Mouse (Mus musculus) CD4-positive, CD25-positive, alpha-beta regulatory T cell, adult 4 months (primary cell): Measurements from ENCODE around the gene Spata13. TPM values are rescaled to one million over a fixed set of nuclear protein-coding genes. Genes with fewer than 3 reads are reported as not detected.

Experiments
- ATAC-seq: one replicate; pipeline ENCODE4 v1.8.0; 2017
- polyA plus RNA-seq, 2 experiments: library from polyadenylated mRNA; unstranded; fragments of 100-300 nt; shearing (Covaris generic); gene quantifications; one replicate each; pipeline ENCODE4 v1.2.1; 2017

Spata13 gene
- polyA plus RNA-seq, 2 experiments from 2014 or later: 90.7 to 146 TPM

DNA sequence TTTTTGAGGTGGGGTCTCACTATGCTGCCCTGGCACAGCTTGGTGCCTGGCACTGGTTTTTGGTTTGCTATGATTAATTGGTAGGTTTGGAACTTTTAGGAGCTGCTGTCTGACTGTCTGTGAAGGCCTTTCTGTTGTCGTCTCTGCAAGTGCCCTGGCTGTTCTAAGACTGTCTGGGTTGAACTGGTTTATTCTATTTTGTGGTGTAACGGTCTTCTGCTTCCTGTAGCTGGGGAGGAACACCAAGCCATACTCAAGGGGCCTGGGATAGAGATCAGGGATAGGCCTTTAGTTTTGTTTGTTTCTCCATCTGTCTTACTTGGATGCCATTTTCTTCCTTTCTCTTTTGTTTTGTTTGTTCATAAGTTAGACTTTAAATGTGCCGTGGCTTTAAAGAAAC, 88.1 kb downstream of the Spata13 start:
- peak; percentile 23 for ATAC-seq

DNA sequence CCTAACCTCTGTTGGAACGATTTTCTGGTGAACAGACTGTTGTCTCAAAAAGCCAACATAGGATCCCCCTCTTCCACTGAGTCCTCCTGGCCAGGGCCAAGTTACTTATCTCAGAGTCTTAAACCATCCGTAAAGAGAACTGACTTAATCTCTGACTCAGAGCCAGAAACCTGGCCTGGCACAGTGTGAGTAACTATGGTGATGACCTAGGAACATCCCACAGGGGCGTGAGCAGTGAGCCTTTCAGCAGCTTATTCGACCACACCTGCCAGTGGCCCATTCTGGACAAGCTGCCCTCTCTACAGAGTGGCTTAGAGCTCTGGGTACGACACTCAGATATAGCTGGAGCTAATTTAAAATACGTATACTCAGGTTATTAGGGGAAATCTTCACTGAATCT, 92.3 kb downstream of the Spata13 start:
- ATAC-seq: peak; percentile 40

DNA sequence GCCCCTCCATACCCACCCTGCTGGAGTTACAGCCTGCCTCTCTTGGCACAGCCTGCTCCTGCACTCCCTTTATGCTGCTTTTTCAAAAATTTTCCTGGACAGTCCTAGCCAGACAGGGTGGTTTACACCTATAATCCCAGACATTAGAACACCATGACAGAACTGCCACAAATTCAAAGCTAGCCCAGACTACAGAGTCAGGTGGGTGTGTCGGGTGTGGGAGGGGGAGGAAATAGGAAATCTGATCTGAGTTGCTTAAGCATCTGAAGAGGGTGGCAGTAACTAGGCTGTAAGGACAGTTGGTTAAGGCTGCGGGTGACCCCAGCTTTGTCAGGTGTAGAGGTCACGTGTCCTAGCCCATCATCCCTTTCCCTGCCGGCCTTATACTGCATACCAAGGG, 93.3 kb downstream of the Spata13 start:
- peak; percentile 45 for ATAC-seq

DNA sequence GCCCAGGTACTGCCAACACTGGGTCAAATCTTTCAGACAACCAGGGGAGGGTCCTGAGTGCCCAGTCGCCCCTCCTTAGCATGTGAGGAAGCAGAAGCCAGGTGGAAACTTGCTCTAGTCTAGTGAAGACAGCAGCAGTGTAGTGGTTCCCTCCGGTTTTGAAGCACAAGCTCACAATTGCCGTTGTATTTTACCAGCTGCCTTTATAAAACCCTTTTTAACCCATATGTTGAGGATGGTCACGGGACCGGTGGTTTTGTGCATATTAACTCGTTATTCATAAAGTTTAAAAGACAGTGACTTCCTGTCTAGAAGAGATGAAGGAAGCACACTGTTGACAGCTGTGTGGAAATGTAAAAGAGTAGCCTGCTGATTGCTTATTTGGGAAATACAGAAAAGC, 98.3 kb downstream of the Spata13 start:
- peak; percentile 53 for ATAC-seq

DNA sequence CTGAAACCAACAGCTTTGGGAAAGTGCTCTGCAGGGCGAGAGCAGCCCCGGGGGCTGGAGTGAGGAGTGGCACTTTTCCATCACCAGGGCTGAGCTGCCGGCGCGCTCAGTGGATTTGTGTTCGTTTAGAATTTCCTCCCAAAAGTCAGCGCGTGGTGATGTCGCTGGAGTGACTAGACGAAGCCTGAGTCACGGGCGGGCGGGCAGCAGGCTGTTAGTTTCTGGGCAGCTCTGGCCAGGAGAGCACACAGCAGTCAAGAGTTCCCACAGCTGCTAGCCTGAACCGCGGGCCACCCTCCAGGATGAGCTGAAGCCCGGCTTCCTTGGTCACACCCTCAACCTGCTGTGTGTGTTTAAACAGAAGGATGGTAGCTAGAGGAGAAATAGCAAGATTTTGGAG, 99.0 kb downstream of the Spata13 start:
- no peak for ATAC-seq

DNA sequence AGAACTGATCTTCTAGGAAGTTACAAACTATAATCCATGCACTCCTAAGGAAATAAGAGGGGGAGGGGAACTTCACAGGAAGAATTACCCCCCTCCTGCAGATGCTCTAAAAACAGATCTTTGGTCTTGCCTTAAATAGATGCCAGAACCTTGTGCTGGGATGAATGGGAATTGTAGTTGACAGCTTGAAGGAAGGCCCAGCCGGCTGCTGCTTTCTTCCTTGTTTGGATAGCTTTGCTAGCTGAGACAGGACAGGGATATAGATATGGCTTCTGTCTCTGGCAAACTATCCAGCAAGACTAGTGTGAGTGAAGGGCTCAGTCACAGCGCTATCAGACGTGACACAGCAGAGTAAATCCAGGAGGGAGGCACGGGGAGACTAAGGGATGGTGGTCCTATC, 99.9 kb downstream of the Spata13 start:
- ATAC-seq: no peak

DNA sequence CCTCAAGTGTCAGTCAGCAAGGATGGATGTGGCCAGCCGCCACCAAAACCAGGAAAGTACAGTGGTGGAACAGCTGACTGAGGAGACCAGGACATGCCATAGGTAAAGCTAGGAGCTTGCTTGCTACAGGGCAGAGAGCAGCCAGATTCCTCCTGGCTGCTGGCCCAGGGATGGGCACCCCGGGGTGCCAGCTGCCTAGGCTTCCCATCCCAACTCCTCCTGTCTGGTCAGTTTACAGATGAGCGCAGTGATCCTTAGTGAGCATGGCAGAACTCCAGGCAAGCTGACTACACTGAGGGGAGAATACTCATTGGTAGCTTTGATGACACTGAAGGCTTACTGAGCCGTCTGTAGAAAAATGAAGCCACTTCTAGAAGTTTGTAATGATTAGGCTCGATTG, 101.4 kb downstream of the Spata13 start:
- no peak for ATAC-seq

DNA sequence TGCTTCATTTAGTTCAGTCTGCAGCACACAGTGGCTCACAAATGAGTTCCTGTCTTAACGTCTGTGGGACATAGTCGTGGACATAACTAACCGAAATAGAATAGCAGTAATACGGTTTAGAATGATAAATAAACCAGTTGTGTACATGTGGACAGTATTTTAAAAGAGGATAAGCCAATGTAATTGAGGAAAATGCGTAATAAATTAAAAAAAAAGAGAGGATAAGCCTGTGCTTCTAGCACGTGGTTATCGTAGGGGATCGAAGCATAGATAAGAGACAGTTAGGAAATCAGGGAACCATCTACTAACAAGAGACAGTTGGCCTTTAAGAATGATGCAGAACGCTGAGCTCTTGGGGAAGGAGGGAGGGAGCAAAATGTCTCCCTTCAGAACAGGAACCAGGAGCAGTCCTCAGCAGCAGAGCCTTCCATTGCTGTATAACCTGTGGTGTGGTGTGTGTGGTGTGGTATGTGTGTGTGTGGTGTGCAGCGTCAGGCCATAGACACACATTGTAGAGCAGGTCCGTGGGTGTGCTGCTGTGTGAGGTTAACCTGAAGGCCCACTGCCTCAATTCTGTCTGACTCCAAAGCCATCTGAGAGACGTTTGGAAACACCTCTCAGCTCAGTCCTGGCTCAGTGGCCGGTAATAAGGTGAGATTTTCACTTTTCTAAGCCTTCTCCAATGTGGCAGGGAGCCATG, 102.2 kb downstream of the Spata13 start:
- no peak for ATAC-seq

DNA sequence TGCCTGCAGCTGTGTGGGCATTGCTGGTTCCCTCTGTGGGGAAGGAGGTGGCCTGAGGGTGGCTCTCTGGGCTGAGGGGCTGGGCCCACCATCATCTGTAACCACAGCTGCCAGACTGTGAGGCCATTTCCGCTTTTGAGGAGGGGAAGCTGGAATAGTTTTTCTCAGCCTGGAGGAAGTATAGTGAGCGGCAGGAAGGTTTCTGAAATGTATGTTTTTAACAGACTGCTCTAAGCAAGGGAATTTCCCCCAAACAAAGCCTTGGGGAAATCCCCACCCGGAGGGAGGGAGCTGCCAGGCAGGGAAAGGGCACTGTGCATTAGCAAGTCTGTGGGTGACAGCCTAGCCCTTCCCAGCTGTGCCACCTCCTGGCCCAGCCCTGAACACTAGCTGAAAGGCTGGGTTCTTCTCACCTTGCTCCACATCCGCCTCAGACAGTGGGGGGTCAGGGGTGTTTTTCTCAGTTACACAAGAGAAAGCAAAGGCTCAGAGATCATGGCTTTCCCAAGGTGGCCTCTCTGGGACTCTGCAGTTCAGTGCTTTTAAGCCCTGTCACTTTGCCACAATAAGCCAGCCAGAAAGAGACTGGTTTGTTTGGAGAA, 102.9 kb downstream of the Spata13 start:
- peak; percentile 67 for ATAC-seq

DNA sequence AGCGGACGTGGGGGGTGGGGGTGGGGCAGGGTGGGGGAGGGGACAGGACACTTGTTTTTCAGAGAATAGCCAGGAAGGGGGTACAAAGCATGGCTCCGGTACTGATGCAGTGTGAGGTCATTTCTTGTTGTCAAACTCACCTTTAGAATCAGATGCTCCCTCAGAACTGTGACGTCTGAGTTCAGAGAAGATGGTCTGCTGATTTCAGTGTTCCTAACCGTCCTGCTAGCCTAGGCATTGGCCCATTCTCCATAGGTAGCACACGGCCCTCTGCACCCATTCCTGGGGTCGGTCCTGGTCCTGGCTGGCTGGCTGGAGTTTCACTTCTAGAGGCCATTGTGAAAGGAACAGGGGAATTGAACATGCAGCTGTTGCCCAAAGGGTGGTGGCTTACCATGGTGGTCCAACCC, 103.4 kb downstream of the Spata13 start:
- peak; percentile 1 for ATAC-seq

DNA sequence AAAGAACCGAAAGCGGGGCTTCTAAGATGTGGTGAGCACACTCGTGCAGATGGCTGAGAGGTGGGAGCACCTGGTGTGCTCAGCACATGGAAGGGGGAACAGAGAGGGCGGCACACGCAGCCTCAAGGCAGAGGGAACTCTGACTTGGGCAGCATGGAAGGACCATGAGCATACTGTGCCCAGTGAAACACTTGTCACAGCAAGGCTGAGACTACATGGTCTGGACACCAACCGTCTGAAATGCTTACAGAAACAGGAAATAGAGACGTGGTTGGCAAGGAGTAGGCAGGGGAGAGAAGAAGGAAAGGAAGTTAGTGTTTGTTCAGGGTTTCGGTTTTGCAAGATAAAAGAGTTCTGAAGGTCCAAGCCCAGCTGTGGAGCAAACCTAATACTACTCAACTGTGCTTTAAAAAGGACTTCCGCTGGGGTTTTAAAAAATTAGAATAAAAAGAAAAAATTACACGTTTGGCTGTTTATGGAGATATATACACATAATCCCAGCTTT, 104.7 kb downstream of the Spata13 start:
- peak; percentile 54 for ATAC-seq

DNA sequence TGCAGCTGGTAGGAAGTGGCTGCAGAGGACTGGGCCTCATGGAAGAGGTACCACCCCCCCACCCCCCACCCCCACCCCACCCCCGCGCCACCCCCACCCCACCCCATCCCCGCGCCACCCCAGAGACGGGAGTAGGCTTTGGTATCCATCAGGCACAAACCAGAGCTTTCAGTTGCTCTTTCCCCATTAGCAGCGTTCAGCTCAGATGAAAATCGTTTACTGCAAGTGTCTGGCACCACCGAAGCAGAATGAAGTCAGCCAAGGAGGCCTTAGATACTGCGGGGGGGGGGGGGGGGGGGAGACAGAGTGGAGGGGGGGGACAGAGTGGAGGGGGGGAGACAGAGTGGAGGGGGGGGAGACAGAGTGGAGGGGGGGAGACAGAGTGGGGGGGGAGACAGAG, 105.4 kb downstream of the Spata13 start:
- no peak for ATAC-seq

DNA sequence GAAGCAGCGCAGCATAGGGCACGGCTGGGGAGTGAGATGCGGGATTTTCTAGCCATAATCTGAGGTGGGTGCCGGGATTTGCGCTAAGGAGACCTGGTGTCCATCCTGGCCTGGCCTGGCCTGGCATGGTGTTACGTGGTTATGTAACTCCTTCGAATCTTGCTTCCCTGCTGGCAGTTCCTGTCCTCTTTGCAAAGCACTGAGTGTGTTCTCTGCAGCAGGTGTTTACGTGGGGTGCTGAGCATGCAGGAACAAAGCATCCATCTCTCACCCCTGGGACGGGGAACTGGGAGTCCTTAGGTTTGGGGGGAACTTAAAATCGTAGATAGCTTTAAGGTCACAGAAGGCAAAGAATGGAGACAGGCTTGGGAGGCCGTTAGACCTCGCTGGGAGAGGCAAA, 105.8 kb downstream of the Spata13 start:
- ATAC-seq: no peak

DNA sequence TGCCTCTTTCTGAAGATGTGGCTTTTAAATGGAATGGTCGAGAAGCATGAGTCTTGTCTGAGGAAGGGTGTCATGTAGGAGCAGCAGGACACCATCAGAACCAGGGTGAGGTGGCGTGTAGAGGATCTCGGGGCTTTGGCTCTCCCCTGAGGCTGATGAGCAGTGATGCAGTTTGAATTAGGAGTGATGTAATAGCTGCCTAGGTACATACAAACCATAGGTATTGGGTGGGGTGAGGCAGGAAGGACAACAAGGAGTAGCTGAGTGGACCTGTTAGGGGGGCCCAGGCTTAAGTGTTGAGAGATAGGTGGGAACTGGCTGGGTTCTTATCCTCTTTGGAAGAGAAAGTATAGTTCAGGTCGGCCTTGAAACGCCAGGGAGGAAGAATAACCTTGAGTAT, 106.7 kb downstream of the Spata13 start:
- no peak for ATAC-seq

DNA sequence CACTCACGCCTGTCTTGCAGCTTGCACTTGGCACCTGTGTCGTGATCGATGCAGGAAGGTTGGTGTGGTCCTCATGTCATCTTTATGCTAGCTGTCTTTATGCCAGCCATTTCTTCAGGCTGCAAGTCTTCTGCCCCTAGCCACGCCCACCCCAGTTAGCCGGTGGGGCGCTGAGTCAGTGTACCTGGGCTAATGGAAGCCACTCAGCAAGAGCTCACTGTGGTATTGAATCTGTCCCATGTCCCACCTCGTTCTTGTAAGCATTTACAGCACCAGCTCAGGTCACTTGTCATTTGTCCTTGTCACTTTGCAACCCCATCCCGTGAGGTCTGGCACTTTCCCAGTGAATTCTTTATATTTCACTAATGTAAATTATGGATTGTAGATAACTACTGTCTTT, 107.2 kb downstream of the Spata13 start:
- ATAC-seq: no peak

DNA sequence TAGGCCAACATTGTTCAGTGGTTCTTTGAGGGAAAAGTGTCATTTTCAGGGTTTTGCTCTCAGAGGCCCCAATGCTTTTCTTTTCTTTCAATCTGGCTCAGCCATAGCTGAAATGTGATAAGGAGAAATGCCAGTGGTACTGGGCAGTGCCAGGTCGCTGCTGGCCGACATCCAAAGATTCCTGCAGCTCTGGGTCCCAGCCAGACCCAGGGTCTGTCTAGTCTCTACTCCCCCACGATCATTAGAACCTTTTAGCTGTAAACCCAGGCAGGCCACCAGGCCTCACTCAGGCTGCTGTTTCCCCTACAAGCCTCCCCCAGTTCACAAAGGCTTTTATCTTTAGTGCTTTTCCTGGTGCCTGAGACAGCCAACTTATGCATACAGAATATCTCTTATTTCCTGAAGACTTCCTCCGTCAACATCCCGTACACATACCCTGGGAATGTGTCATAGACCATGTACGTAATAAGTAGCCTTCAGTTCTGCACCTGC, 107.7 kb downstream of the Spata13 start:
- no peak for ATAC-seq

DNA sequence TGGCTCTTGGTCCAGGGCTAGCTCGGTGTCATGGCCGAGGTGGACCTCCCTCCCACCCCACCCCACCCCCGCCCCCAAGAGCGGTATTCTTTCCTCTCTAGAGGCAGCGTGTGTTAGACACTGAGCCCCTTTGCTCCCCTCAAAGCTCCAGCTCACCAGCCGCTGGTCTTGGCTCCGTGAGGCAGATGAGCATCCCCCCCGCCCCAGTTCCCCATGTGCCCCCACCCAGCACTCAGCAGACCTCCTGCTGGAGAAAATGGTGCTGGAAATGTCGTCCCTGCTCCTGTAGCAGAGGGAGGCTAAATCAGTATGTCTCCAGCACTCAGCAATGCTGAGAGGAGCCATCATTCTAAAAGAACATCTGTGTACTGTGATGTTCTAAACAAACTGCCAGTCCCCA, 109.9 kb downstream of the Spata13 start:
- no peak for ATAC-seq

DNA sequence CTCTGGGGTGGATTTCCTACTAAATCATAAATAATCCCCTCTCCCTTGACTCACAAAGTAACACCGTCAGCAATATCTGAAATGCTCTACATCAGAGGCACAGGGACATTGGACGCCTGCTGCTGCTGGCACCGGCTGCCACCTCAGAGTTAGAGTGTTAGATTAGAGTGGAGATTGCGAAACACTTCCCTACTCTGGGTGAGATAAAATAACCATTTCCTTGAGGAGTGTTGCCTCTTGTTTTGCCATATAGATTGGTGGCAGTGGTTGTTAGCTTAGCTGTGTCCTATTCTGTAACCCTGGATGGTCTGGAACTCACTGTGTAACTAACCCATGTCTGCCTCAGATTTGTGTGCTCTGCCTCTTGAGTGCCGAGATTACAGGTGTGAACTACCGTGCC, 111.4 kb downstream of the Spata13 start:
- ATAC-seq: no peak

DNA sequence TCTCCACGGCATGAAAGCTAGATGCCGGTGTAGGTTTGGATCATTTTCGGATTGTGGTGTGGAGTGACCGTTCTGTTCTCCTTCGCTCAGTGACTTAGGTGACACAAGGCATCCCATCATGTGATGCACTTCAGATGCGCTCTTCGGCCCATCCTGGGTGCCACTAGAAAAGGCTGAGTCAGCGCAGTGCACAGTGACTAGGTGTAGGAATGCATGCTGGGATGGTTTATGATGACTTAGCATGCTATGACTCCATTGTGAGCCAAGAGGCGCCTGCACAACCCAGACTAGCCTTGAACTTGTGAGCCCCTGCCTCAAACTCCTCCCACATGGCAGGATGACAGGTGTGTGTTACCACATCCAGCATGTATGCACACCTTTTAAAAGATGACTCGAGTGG, 112.3 kb downstream of the Spata13 start:
- ATAC-seq: no peak

DNA sequence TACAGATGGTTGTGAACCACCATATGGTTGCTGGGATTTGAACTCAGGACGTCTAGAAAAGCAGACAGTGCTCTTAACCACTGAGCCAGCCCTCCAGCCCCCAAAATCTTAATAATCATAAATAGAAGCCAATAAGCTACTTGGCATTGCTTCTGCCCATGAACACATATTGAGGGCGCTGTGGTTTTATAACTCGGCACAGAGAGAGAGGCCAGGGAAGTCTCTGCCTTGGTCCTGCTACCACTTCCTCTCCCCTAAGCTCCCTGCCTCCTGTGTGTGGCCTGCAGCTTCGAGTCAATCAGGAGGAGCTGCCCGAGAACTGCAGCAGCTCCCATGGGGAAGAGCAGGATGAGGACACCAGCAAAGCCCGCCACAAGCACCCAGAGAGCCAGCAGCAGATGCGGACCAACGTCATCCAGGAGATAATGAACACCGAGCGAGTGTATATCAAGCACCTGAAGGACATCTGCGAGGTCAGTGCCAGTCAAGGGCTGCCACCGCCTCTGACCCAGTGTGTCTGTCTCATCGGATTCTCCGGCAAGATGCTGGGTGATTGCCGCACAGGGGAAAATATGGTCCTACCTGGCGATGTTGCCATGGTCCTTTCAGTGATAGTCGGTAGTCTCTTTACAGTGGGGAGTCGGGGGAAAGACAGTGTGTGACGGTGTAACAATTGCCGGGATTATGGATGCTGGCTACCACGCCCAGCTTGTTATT, 113.5 kb downstream of the Spata13 start:
- ATAC-seq: no peak

DNA sequence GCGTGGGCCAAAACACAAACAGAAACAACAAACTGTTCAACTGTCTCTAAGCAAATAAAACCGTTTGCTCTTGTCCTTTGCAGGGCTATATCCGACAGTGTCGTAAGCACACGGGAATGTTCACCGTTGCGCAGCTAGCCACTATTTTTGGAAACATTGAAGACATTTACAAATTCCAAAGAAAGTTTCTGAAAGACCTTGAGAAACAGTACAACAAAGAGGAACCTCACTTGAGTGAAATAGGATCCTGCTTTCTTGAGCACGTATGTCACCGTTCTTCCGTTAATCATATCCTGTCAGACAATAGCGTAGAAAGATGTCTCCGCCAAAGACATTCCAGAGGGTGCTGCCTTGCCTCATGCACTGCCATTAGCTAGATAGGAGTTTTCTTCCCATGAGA, 116.1 kb downstream of the Spata13 start:
- ATAC-seq: no peak

DNA sequence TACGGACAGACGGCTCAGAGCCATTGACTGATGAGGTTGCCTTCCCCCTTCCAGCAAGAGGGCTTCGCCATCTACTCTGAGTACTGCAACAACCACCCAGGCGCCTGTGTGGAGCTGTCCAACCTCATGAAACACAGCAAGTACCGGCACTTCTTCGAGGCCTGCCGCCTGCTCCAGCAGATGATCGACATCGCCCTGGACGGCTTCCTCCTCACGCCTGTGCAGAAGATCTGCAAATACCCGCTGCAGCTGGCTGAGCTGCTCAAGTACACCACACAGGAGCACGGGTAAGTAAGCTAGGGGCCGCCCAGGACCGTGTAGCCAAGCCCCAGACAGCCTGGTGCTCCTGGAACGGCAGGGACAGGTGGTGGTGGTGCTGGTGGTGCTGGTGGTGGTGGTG, 117.8 kb downstream of the Spata13 start:
- no peak for ATAC-seq

DNA sequence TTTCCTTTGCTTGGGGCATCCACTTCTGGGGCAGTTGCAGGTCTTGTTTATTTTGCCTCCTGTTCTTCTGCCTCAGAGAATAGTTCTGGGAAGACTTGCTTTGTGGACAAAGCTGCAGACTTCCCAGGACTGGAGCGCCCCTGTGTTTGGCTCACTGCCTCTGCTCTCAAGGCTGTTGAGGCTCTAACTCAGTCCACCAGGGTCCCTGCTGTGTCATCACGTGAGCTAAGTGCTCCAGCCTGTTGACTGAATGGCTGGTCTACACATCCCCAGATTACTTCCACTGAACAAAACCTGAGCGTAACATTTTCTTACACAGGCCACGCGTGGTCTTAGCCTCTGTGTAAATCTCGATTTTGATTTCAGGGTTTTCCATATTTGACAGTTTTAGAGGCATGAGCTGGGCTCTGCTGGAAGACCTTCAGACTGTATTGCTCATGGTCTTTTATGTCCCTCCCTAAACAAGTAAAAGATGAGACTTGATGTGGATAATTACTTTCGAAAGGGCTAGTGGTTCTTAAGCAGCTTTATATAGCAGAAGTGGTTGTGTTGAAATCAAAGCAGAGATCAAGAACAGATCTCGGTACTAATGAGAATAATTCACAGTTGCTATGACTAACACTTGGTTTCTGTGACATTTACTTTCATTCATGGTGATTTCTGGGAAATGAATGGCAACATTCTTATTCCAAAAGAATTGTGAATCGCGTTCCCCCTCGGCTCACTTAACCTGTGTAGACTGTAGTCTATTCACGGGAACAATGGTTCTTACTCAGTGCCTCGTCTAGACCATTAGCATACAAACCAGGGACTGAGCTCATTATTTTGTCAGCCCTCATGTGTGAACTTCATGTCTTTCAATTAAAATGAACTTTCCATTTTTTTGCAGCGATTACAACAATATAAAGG, 119.3 kb downstream of the Spata13 start:
- no peak for ATAC-seq
